Mouse (Mus musculus) thymus, postnatal 10 days (tissue): ENCODE data around the gene Vmn2r55.
"Not testable (repeated sequence)": the region's sequence is repeated elsewhere in the genome, so short reads cannot be mapped to it uniquely, and the experiment has no call there.

Source experiments
- DNase-seq, 2 experiments: peaks; one replicate each; pipeline ENCODE4 v3.0.0; 2021; ENCODE audit warnings: low spot score in 2 of 2

Vmn2r55 gene

GRCm38 (mm10) chr7:12684903-12685302, at the start of gene Vmn2r55:
TSS of gene Vmn2r55 (minus strand) at chr7:12685003.
- DNase-seq: not testable (repeated sequence)

- DNase-seq: not testable (repeated sequence)
These were observed 44.6 kb downstream of the Vmn2r55 start, which contains the start of gene Vmn2r54 for GRCm38 (mm10) chr7:12640219-12640618. TSS of gene Vmn2r54 (minus strand) at chr7:12640319.

GRCm38 (mm10) chr7:12608688-12609087, 76.1 kb downstream of the Vmn2r55 start, which contains the start of gene Vmn2r53:
TSS of gene Vmn2r53 (minus strand) at chr7:12608788.
- DNase-seq: no peak
